In genomic region chr6:21790036-21790435, GRCm38 (mm10) we compare ENCODE assay signal across 31 mouse cellular contexts.
DNase-seq lines count a peak whose midpoint lies in the region; ATAC-seq and TF ChIP-seq lines count a peak whose summit lies in the region.
"Had no signal": no experiment of that assay in that cellular context is flagged by ENCODE, and none has a peak within 500 bp of the region (broad histone marks: within the 10 kb centered on the region; RNA-seq: fewer than 3 reads in every experiment).

No protein-coding gene starts in this region.

- H3K4me3 ChIP-seq in C2C12 (ENCODE audit: insufficient read depth, poor library complexity, severe bottlenecking): no peak overlapping the region
- 0 out of 2 replicates have a peak overlapping the region, but pooled peaks have one; percentile 6 for H3K4me3 ChIP-seq in liver, embryonic 13.5 days (replicated peaks)
- H3K4me3 ChIP-seq in liver, embryonic 16.5 days (ENCODE audit: low read depth, low read length): no peak overlapping the region
- H3K4me3 ChIP-seq in forebrain, embryonic 13.5 days: no peak overlapping the region
- H3K4me3 ChIP-seq: embryonic facial prominence, embryonic 10.5 days; embryonic facial prominence, embryonic 13.5 days; erythroblast, embryonic 14.5 days; forebrain, embryonic 12.5 days; gastrocnemius, adult 2 months; heart, embryonic 10.5 days; heart, embryonic 13.5 days had no signal

- no peaks in the 10 kb centered on the region for H3K79me3 ChIP-seq in C2C12 (ENCODE audit: low read depth)

- no peak for TF ChIP-seq CTCF in C2C12 (IDR thresholded peaks at IDR 0.05; ENCODE audit: control insufficient read depth, insufficient read depth, insufficient read length)

- H3K4me1 ChIP-seq in liver, embryonic 13.5 days (replicated peaks): peaks cover 77% of the 10 kb centered on the region
- peaks cover 29% of the 10 kb centered on the region for H3K4me1 ChIP-seq in liver, embryonic 16.5 days (ENCODE audit: control insufficient read depth, low read depth, low read length)
- H3K4me1 ChIP-seq in forebrain, embryonic 13.5 days: no peaks in the 10 kb centered on the region
- H3K4me1 ChIP-seq: embryonic facial prominence, embryonic 13.5 days had no signal

- H3K4me2 ChIP-seq in liver, embryonic 13.5 days: peak overlapping the region; percentile 46
- peak overlapping the region; percentile 24 for H3K4me2 ChIP-seq in liver, embryonic 16.5 days (ENCODE audit: low read depth, low read length)
- no peak overlapping the region for H3K4me2 ChIP-seq in forebrain, embryonic 13.5 days
- H3K4me2 ChIP-seq: embryonic facial prominence, embryonic 13.5 days; forebrain, embryonic 12.5 days; heart, embryonic 13.5 days; hindbrain, embryonic 14.5 days had no signal

- no peaks in the 10 kb centered on the region for H3K36me3 ChIP-seq in C2C12 (ENCODE audit: control insufficient read depth, insufficient read depth)
- no peaks in the 10 kb centered on the region for H3K36me3 ChIP-seq in liver, embryonic 13.5 days
- no peaks in the 10 kb centered on the region for H3K36me3 ChIP-seq in liver, embryonic 16.5 days (ENCODE audit: control insufficient read depth, insufficient read depth)
- peaks cover 8% of the 10 kb centered on the region; the same call in 1 of the 2 replicates for H3K36me3 ChIP-seq in forebrain, embryonic 13.5 days (ENCODE audit: poor library complexity, severe bottlenecking)
- H3K36me3 ChIP-seq: embryonic facial prominence, embryonic 13.5 days had no signal

- no peak overlapping the region for H3ac ChIP-seq in C2C12 (ENCODE audit: control insufficient read depth, insufficient read length, low read depth)

- WGBS in liver, embryonic 13.5 days (ENCODE audit: insufficient replicate concordance): 41% methylated on average over 2 of the region's 2 CpGs
- WGBS in liver, embryonic 16.5 days (ENCODE audit: insufficient replicate concordance): 51% methylated on average over 2 of the region's 2 CpGs
- 83% methylated on average over 2 of the region's 2 CpGs for WGBS in forebrain, embryonic 13.5 days

- H3K27ac ChIP-seq in liver, embryonic 13.5 days: peak overlapping the region; percentile 66
- H3K27ac ChIP-seq in liver, embryonic 16.5 days (ENCODE audit: low read length): 0 out of 2 replicates have a peak overlapping the region, but pooled peaks have one; percentile 47
- no peak overlapping the region for H3K27ac ChIP-seq in forebrain, embryonic 13.5 days
- H3K27ac ChIP-seq: embryonic facial prominence, embryonic 10.5 days; embryonic facial prominence, embryonic 13.5 days; forebrain, embryonic 12.5 days; gastrocnemius, adult 2 months; heart, embryonic 10.5 days; heart, embryonic 13.5 days; hindbrain, embryonic 14.5 days; hindbrain, postnatal 0 days had no signal

- H3K9me3 ChIP-seq in liver, embryonic 13.5 days (replicated peaks): no peaks in the 10 kb centered on the region
- H3K9me3 ChIP-seq in liver, embryonic 16.5 days (replicated peaks; ENCODE audit: control insufficient read depth, low read length): no peaks in the 10 kb centered on the region
- no peaks in the 10 kb centered on the region for H3K9me3 ChIP-seq in forebrain, embryonic 13.5 days (replicated peaks)
- H3K9me3 ChIP-seq: embryonic facial prominence, embryonic 10.5 days; embryonic facial prominence, embryonic 13.5 days; forebrain, embryonic 12.5 days; heart, embryonic 10.5 days; heart, embryonic 13.5 days had no signal

- DNase-seq in heart, adult 11 months: peak; percentile 8
- no peak for DNase-seq in heart, adult 8-10 months (ENCODE audit: low spot score)
- DNase-seq in liver, embryonic 13.5 days: no peak
- no peak for DNase-seq in lung, postnatal 14 days
- DNase-seq: adrenal gland, adult 8-10 months; adrenal gland, postnatal 25 days; B cell, adult 2 months; cerebellum, adult 18-20 months; cerebellum, adult 9-10 months; cerebellum, postnatal 14 days; embryo, embryonic 11 days; gastrocnemius, adult 2 months; gastrocnemius, postnatal 14 days; heart, adult 18-20 months; heart, postnatal 14 days; heart, postnatal 4 days had no signal

- H3K9ac ChIP-seq in liver, embryonic 13.5 days: 0 out of 2 replicates have a peak overlapping the region, but pooled peaks have one; percentile 15
- no peak overlapping the region for H3K9ac ChIP-seq in liver, embryonic 16.5 days (ENCODE audit: low read depth, low read length)
- H3K9ac ChIP-seq in forebrain, embryonic 13.5 days: no peak overlapping the region
- H3K9ac ChIP-seq: embryonic facial prominence, embryonic 13.5 days; forebrain, embryonic 12.5 days; heart, embryonic 13.5 days; hindbrain, embryonic 14.5 days had no signal

- no peaks in the 10 kb centered on the region for H3K79me2 ChIP-seq in C2C12 (ENCODE audit: control insufficient read depth, insufficient read depth)

- H3K27me3 ChIP-seq in C2C12 (ENCODE audit: control insufficient read depth, insufficient read depth, insufficient read length): no peaks in the 10 kb centered on the region
- no peaks in the 10 kb centered on the region for H3K27me3 ChIP-seq in liver, embryonic 13.5 days
- H3K27me3 ChIP-seq in liver, embryonic 16.5 days (ENCODE audit: control insufficient read depth, insufficient read depth, low read depth, low read length): no peaks in the 10 kb centered on the region
- no peaks in the 10 kb centered on the region for H3K27me3 ChIP-seq in forebrain, embryonic 13.5 days
- H3K27me3 ChIP-seq: embryonic facial prominence, embryonic 13.5 days; heart, embryonic 13.5 days had no signal

- peak; percentile 58 for ATAC-seq in liver, embryonic 13.5 days (ENCODE audit: low read depth)
- ATAC-seq in liver, embryonic 16.5 days (ENCODE audit: low read depth): peak; percentile 35; the same call in 1 of the 2 replicates
- no peak for ATAC-seq in forebrain, embryonic 13.5 days
- ATAC-seq: activated CD4-positive, CD25-positive, alpha-beta regulatory T cell, adult 4 months; CD4-positive, CD25-positive, alpha-beta regulatory T cell, adult 4 months; forebrain, embryonic 16.5 days; hindbrain, postnatal 0 days; inflammation-experienced regulatory T-cells, adult 6 months had no signal

TF ChIP-seq in C2C12, 6 proteins besides CTCF, POLR2A, EP300 and RAD21:
- TF ChIP-seq FOSL1 (IDR thresholded peaks at IDR 0.05; ENCODE audit: insufficient read depth, low read length, poor library complexity, severe bottlenecking): no peak
- no peak for TF ChIP-seq MAX (IDR thresholded peaks at IDR 0.05)
- no peak for TF ChIP-seq MYOD1 (IDR thresholded peaks at IDR 0.05; ENCODE audit: control insufficient read depth, insufficient read length, low read depth)
- TF ChIP-seq USF1 (IDR thresholded peaks at IDR 0.05; ENCODE audit: low read depth): peak; percentile 9
